Mouse (Mus musculus) thymus, adult 2 months (tissue): Measurements from ENCODE around the gene Vmn2r66.

Source experiments
- CTCF ChIP-seq: fragments of 200-500 bp; IDR thresholded peaks from 2 replicates; pipeline ENCODE4 v1.5.1; 2012; ENCODE audit warnings: mild to moderate bottlenecking, control low read depth, low read length, moderate library complexity, borderline replicate concordance; ENCODE audit not compliant: control insufficient read depth, poor library complexity, insufficient read depth; ENCODE audit errors: extremely low read depth
- POLR2A ChIP-seq: fragments of 200-500 bp; IDR thresholded peaks from 2 replicates; pipeline ENCODE4 v1.6.1; 2012; ENCODE audit warnings: mild to moderate bottlenecking, low read length, control low read depth, moderate library complexity; ENCODE audit not compliant: control insufficient read depth, poor library complexity, insufficient read depth; ENCODE audit errors: extremely low read depth

DNA sequence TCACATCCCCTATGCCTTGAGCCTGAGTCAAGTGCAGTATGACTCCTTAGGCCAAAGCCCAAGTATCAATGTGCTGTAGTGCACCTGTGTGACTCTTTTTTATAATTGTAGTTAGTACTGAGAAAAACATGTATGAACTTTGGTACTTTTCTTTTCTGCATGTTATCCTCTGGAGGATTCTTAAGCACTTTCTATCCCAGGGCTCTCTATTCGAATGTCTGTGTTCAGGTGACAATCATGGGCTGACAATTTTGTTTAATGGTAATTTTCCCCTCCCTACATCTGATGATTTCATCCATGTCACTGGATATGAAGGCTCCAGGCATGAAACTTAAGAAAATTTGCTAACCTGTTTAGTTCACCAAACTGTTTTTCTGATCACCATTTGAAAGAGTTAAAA is 48.1 kb downstream of the Vmn2r66 start, which contains the start of gene Vmn2r65:
- no peak for TF ChIP-seq CTCF
- TF ChIP-seq POLR2A = no peak
